Mouse (Mus musculus) spleen, adult 12 weeks (tissue): ENCODE measurements at regions not wholly inside any gene's neighbourhood (a gene's known extent, or its start where the extent isn't known, plus 50 kb on each side); places are given as distances from the start of the nearest gene placed in this dataset.
"Not testable (repeated sequence)": the region's sequence is repeated elsewhere in the genome, so short reads cannot be mapped to it uniquely, and the experiment has no call there.

Experiments used
- DNase-seq: peaks from one replicate; pipeline ENCODE4 v3.0.0; 2022; ENCODE audit warnings: low spot score

DNA sequence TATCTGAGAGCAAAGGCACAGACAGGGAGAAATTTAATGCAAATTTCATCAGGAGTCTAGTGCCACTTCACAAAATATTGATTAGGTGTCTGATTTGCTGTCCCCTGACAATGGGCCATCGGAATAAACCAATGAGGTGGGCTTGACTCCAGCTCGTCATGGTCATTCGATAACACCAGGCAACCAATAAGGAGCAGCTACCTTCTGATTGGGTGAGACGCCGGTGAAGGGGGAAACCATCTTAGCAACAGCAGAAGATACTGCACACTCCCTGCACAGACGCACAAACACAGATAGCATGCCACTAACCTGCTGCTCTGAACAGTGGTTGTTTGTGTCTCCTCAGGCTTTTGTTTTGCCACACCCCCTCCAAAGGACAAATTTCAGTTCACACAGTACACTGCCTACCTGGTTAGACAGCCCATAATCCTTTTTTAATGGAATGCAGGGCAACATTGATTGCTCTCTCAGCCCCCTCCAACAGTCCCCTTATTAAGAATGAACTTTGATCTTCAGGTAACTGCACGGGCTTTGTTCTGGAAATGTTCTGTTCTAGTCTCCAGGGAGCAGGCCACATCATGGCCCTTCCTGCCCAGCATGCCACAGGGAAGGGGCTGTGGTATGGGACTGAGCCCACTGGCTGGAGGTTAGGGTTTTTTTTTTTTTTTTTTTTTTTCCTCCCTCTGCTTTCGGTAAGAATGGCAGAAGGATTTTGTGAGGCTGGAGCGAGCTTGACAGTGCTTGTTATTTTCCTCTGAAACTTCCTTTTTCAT is 285.1 kb upstream of the Ubash3b start:
- DNase-seq: no peak

DNA sequence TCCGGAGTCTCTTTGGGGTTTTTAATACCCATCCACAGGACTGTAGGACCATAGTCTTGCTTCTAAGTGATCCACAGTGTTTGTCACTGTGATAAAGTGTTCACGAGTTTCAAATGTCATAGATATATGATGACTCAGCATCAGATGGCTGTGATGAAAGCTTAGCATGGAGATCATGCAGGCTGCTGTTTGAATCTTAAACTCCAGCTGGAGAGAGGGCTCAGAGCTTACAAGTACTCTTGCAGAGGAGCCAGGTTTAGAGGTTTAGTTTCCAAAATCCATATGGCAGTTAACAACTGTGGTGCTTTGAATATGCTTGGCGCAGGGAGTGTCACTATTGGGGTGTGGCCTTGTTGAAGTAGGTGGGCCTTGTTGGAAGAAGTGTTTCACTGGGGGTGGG is 280.9 kb upstream of the Ubash3b start:
- no peak for DNase-seq

DNA sequence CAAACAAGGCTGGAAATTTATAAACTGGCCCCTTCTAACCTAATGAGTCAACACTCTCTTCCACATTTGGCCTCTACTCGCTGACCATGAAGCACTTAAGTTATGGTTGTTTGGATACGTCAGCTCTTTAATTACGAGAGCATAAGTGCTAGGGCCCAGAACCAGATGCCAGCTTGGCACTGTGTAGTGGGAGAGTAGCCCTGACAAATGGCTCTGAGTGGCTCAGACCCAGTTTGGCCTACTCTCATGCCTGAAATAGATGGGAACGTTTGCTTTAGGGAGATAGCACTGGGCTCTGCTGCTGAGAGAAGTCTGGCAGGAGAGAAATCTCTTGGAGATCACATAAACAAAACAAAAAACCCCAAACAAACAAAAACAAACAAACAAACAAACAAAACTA is 278.5 kb upstream of the Ubash3b start:
- DNase-seq: no peak

DNA sequence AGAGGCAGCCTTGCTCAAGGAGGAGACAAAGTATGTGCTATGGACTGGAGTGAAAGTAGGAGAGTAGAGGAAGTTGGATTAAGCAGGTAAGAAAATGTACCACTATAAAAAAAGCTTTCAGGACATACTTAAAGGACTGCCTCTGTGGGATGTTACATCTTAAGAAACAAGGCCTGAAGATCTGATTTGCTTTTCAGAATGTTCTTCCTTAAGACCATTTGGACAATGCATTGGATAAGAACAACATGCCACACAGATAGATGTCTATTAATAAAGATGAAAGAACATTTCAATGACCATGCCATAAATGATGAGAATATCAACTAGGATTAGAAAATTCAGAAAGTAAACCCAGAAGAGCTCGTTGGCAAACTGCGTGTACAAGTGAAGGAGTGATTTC is 276.6 kb upstream of the Ubash3b start:
- no peak for DNase-seq

DNA sequence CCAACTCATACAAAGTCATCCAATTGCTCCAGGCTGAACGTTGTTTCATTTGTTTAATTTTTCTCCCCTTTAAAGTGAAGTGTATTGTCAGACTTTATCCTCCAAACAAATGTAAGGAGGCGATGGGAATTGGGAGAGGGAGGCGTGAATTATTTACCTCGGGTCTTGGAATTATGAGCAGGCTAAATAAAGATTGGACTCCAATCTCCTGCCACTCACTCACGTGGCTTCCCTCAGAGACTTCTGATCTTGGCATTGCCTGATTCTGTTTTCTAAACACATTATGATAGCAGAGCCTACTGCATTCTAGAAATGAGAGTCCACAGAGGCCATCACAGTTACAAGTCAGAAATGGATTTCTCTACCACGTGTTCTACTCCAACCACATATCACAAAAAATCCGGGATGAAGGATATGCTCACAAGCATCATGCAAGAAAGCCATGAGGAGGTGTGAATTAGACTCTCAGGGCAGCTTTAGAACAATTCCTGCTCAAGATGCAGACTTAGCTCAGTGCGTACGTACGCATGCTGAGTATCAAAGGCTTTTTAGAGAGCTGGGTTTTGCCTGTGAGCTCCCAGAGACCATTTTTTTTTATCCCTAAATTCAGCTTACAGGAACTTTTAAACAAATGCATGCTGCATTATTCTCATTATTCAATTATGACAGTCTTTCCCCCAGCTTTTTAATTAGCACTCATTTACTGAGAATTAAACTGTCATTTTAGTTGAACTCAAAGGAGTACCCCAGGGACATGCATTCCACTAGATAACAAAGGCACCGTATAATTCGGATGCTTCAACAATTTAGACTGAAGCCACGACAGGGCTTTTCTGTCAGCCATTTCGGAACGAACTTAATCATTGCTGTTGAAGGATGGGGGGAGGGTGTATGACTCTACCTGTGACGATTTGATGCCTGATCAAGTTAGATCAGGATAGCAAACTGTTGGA is 269.2 kb upstream of the Ubash3b start:
- no peak for DNase-seq

DNA sequence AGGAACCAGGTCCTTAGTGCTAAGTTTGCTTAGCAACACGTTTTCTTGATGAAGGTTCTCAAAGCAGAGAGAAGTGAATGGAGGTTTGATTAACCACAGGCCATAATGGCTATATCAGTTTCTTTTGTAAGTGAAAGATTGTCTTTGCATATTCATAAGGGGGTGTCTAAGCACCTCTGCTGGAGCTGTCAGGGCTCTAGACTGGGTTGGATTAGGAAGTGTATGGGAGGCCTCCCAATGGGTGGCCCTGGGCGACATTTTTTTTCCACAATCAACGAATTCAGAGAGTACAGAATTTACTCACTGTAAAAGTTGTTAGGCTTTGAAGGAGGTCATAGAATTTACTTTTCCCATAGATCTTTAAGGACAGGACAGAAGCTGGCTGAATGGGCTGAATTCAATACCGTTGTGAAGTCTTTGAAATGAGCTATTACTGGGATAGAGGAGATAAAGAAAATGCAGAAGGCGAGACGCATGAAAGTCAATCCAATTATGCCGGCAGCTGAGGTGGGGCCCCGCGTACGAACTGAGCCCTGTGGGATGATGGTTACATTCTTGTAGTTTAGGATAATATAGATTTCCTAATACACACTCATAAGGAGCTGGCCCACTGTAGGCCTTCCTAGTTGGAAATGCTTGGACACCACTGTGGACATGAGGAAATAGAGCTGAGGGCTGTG is 268.4 kb upstream of the Ubash3b start:
- no peak for DNase-seq

DNA sequence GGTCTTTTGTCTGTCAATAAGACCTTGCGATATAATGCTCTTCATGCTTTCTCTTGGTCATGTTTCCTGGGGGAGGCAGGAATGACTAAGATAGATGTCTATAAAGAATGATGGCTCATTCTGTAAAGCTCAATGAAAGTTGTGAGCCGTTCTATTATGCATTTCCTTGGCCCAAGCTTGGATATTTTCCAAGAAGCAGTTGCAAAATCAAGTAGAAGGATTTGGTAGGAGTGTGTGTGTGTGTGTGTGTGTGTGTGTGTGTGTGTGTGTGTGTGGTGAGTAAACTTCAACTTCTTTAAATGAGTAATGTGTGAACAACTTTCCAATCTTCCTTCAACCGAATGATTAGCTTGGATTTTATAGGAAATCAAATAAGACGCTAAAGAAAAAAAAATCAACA is 267.7 kb upstream of the Ubash3b start:
- no peak for DNase-seq

DNA sequence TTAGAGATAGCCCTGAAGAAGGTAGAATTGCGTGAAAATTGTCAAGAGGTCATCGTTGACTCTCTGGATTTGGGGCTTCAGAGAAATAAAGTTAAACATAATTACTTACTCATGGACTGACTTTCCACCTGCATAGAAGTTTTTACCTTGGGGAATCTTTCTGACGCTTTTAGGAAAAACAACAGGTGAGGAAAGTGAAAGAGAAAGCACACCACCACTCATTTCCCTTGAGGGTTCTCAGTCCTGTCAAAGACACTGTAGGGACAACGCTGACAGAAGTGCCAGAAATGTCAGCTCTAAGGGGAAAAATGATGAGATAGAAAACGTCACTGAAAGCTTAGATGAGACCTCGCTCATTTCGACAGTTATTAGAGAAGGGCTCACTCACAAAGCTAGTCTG is 265.2 kb upstream of the Ubash3b start:
- DNase-seq: no peak

DNA sequence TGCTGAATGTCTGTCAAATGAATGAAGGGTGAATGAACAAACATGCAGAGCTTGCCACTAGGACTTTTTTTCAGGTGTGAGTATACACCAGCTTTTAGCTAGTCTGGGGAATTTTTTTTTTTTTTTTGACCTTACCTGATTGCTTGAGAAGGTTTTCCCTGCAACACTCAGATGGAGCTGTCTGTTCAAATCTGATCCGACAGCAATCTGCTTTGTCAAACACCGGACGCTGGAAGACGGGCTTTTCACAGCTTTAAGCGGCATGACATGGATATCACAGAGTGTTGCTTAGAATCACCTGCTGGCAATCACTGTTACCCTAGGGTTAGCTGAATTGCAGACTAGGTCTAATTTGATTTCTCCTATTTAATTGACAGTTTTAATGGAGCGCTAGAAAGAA is 263.7 kb upstream of the Ubash3b start:
- DNase-seq: no peak

DNA sequence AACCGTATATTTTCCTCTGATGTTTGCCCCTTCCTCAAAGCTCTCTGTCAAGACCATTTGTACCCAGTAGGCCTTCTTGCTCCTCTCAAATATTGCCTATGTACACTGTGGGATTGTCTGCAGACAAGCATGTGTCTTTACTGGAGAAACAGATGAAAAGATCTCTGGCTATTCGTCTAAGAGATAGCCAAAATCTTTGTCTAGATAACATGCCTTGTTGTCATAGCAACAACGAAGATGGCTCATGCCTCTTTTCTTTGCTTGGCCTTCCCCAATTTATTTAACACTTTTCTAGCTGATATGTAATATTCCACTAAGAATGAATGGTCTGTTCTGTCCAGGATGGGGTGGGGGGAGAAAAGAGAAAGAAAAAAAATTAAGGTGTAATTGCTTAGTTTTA is 252.3 kb upstream of the Ubash3b start:
- DNase-seq: no peak

DNA sequence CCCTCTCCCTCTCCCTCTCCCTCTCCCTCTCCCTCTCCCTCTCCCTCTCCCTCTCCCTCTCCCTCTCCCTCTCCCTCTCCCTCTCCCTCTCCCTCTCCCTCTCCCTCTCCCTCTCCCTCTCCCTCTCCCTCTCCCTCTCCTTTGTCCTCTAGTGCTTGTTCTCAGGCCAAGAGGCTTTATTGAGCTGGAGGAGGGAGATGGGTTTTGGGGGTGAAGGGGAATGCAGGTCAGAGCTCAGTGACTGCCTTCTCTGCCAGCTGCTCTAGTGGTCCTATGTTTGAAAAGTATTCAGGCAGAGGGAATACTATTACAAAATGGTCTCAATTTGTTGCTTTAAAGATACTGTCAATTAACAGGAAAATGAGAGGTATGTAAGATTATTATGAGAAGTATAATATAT is 251.6 kb upstream of the Ubash3b start:
- DNase-seq: not testable (repeated sequence)

DNA sequence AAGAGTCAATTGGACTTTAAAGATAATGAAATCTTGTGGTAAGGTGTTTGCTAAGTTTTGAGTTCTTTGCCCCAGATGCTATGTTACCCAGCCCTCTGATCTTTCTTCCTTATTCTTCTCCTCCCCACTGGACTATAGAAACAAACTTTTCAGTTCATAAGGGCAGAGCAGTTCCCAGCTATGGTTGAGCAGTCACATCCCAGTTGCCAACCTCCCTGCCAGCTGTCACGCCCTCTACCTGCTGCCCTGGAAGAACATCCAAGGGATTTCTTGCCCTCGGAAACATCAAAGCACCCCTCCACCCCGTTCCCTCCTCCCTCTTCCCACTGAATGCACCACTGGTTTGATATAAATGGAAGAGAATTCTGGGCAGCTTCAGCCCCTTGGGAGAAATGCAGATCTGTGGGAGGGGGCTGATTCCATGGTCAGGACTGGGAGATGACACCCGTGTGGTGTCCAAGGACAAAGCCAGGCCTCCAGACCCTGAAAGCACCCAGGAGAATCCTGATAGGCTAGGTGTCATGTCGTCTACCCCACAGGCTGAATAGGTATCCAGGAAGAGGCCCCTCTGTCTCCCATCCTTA is 250.8 kb upstream of the Ubash3b start:
- no peak for DNase-seq

DNA sequence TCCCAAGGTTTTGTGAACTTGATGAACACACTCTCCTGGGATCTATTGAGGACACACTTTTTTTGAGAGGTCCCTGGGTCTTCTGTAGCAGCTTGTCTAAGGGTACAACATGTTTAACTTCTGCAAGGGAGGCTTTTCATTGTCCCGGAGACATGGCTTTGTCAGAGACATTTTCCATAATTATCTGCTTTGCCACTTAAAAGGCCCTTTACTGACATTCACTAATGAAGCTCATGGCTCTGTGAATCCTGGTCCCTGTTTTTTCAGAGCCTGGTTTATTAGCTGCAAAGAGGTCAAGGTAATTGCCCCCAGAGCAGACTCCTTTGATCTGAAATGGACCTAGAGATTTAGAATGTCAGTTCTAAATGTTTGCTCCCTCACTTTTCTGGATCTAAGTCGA is 246.8 kb upstream of the Ubash3b start:
- DNase-seq: no peak

DNA sequence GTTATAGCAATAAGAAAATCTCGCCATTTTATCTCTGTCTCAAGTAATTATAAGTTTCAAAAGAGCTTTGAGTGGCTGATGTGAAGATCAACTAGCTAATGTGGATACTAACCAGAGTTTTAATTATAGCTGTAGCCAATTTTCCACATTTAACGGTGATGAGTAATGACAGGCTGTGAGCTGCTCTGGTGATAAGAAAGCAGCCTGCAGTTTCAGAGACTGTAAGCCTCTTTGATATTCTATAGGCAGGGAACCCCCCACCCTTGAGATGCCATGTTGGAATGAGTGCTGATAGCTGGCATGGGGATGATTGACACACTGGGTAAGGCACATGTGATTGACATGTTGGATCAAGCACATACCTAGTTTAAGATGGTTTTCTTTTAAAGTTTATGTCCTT is 245.6 kb upstream of the Ubash3b start:
- no peak for DNase-seq

DNA sequence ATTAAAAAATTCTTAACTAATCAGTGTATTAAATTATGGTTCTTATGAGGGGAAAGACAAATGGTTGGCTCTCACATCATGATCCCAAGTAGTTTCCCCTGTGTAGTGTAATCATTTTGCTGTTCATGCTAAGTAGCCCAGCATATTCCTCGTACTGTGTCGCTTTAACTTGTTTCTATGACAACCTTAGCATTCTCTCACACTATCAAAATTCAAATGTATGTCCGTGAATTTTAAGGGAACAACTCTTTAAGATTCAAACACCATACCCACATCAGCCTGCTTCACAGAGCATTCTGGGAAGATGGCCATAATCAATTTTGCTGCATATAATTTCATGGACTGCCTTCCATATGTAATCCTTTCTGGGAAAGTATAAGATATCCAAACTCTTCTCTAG is 241.4 kb upstream of the Ubash3b start:
- DNase-seq: no peak

DNA sequence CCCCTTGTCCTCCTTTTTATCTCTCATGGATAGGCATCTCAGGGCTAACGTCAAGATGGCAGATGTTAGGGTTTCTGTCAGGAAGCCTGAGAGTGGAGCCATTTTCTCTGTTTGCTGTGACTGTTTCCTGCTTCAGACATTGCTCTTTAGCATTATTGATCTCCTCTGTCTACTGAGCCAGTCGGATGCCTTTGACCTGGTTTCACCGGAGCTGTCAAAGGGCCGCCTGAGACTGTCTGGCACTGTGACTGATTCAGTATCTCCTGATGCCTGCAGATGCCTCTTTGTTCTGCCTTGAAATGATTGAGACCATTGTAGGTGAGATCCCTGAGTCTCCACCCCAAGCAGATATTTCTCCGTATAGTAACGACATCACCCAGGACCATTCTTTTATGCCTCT is 239.5 kb upstream of the Ubash3b start:
- DNase-seq: no peak

DNA sequence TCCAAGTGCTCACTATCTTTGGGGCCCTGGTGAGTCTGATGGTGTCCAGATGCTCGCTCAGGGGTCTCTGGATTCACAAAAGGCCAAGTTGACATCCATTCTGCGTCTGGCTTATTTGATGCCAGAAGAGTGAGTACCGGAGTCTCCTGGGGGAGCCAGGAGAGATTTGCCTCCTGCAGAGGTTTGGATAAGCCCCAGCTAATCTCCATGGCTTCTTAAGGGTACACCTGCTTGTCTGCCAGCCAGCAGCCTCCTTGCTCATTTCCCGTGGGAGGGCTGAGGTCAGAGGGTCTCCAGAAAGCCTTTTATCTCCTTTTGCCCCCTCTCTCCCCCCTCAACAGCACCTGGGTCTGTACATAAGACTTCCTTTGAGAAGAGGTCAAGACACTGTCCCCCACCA is 234.0 kb upstream of the Ubash3b start:
- DNase-seq: no peak

DNA sequence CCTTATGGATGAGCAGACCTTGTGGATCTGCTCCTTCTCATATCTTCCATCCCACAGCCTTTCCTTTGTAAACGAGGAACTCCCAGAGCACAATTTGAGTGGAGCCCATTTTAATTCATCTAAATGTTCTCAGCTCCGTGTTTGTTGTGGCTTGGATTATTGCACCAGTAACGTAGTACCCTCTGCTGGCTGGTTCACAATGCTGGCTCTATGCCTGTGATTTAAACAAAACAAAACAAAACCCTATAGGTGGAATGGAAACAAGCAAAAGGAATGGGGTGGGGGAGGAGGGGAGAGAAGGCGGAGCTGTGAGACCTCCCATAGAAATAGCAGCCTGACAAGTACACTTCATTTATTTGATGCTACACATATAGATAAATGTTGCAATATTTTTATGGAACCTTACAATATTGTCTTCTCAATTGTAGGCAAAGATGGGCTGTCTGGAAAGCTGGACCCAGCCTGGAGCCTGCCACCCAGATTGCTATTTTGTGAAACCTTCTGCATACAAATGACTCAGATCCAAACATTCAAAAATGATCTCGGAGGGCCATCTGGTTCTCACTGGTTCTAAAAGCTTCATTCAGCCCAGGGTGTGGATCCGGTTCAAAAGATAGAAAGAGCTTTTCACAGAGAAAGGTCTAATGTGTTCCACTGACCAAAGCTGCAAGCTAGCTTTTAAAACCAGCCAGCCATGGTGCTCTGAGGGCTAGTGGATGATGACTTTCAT is 230.3 kb upstream of the Ubash3b start:
- DNase-seq: no peak

DNA sequence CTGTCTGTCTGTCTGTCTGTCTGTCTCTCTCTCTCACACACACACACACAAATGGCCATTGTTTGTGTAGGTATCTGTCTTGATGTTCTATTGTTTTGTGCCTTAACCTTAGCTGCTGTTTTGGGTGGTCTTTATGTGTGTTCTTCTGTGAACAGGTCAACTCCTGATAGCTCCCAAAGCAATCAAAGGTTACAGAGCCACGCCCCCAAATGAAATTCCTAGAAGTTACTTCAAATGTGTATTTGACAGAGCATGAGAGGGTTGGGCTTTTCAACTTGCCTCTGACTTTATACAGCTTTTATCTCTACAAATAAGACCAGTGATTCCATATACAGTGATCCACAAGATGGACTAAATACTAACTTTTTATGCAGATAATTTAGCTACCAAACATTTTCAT is 217.8 kb upstream of the Ubash3b start:
- DNase-seq: no peak

DNA sequence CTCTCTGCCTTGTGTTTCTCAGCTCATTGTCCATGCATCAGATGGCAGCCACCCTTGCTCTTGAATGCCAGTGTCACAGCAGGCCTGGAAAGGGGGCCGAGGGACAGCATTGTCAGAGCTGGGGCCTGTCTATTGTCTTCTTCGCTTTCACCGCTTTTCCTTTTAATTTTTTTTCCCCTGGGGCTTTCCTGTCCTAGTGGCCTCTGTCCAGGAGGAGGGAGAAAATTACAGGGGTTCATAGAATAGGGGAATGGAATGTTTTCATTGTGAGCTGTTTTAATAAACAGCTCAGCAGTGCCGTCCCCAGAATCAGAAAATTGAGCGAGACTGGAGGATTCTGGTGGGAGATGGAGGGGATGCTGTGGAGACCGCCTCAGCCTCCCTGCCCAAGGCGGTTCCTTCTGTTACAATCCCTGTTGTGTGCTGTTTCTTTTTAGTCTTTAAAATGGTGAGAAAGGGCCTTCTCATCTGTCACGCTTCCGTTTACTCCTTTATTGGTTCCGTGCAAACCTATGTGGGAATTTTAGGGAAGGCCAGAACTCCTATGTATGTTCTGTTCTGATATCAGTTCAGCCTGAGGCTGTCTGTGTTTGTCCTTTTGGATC is 217.2 kb upstream of the Ubash3b start:
- no peak for DNase-seq
